Comparison of ENCODE assay signal across 9 mouse cellular contexts in the genomic region with DNA sequence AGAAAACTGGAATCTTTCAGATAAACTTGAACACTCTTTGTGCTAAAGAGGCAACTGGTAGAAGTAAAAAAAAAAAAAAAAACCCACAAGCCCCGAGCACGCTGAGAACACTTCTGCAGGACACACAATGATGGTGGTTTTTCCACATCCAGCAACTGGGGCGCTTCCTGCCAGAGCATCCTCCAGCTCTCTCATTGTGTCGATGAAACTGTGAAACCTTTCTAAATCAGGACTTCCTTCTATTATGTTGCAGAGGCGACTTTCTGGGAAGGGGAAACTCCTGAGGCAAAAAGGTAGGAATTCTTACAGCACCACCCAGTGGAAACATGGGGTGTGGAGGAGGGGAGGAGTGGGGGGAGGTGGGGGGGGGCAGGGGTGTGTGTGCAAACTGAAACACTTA. TPM values are rescaled to one million over a fixed set of nuclear protein-coding genes. Genes with fewer than 3 reads are reported as not detected.
DNase-seq lines count a peak whose midpoint lies in the region; ATAC-seq and TF ChIP-seq lines count a peak whose summit lies in the region.
"Had no signal": no experiment of that assay in that cellular context is flagged by ENCODE, and none has a peak within 500 bp of the region (broad histone marks: within the 10 kb centered on the region; RNA-seq: fewer than 3 reads in every experiment).

No protein-coding gene starts in this region.

- no peaks in the 10 kb centered on the region for H3K36me3 ChIP-seq in intestine, embryonic 16.5 days (ENCODE audit: control insufficient read depth, insufficient read depth, low read length)
- no peaks in the 10 kb centered on the region for H3K36me3 ChIP-seq in intestine, embryonic 15.5 days
- H3K36me3 ChIP-seq in ES-E14 (ENCODE audit: control insufficient read depth, insufficient read depth, low read length, poor library complexity, severe bottlenecking) = no peaks in the 10 kb centered on the region
- H3K36me3 ChIP-seq in heart, embryonic 12.5 days = 0 out of 2 replicates have a peak, but pooled peaks cover 3% of the 10 kb centered on the region
- no peaks in the 10 kb centered on the region for H3K36me3 ChIP-seq in lung, embryonic 15.5 days

- H3K4me3 ChIP-seq in intestine, embryonic 16.5 days (ENCODE audit: low read length) = no peak overlapping the region
- H3K4me3 ChIP-seq in intestine, embryonic 15.5 days (replicated peaks) = no peak overlapping the region
- H3K4me3 ChIP-seq in ES-E14 (ENCODE audit: insufficient read depth in 1 of 2, low read depth in 1 of 2, low read length in 2 of 2, poor library complexity in 1 of 2, severe bottlenecking in 1 of 2) = no peak overlapping the region
- no peak overlapping the region for H3K4me3 ChIP-seq in heart, embryonic 12.5 days
- H3K4me3 ChIP-seq in lung, embryonic 15.5 days = no peak overlapping the region

- 0 out of 2 replicates have a peak, but pooled peaks have one; percentile 18 for ATAC-seq in intestine, embryonic 16.5 days
- no peak for ATAC-seq in intestine, embryonic 15.5 days
- ATAC-seq in heart, embryonic 12.5 days (ENCODE audit: insufficient number of reproducible peaks, low FRiP score) = peak; percentile 40
- ATAC-seq in lung, embryonic 15.5 days (ENCODE audit: borderline replicate concordance, extremely low read depth, low FRiP score, low TSS enrichment) = peak; percentile 37; the same call in 1 of the 2 replicates
- no peak for ATAC-seq in monocyte, adult 5-6 weeks (replicated peaks; ENCODE audit: insufficient number of reproducible peaks, low FRiP score, low TSS enrichment, poor library complexity, severe bottlenecking)
- no peak for ATAC-seq in cerebellum, adult (ENCODE audit: insufficient number of reproducible peaks, low FRiP score, low TSS enrichment)

- H3K27ac ChIP-seq in intestine, embryonic 16.5 days (ENCODE audit: low read length) = no peak overlapping the region
- no peak overlapping the region for H3K27ac ChIP-seq in intestine, embryonic 15.5 days
- H3K27ac ChIP-seq in ES-E14 (ENCODE audit: insufficient read depth, low read depth, low read length, poor library complexity, severe bottlenecking) = peak overlapping the region; percentile 81; the same call in 1 of the 2 replicates
- H3K27ac ChIP-seq in heart, embryonic 12.5 days (ENCODE audit: poor library complexity, severe bottlenecking) = peak overlapping the region; percentile 60
- peak overlapping the region; percentile 74 for H3K27ac ChIP-seq in lung, embryonic 15.5 days

- H3K4me2 ChIP-seq in intestine, embryonic 16.5 days (ENCODE audit: low read depth, low read length) = no peak overlapping the region
- H3K4me2 ChIP-seq in intestine, embryonic 15.5 days (replicated peaks) = no peak overlapping the region
- H3K4me2 ChIP-seq in heart, embryonic 12.5 days = no peak overlapping the region
- no peak overlapping the region for H3K4me2 ChIP-seq in lung, embryonic 15.5 days

- WGBS in intestine, embryonic 16.5 days = 40% methylated on average over 5 of the region's 5 CpGs
- WGBS in intestine, embryonic 15.5 days = 46% methylated on average over 5 of the region's 5 CpGs
- WGBS in heart, embryonic 12.5 days = 37% methylated on average over 5 of the region's 5 CpGs
- 38% methylated on average over 5 of the region's 5 CpGs for WGBS in lung, embryonic 15.5 days

- no peaks in the 10 kb centered on the region for H3K27me3 ChIP-seq in intestine, embryonic 16.5 days (replicated peaks; ENCODE audit: control insufficient read depth, insufficient read depth, low read length)
- no peaks in the 10 kb centered on the region for H3K27me3 ChIP-seq in intestine, embryonic 15.5 days (replicated peaks)
- no peaks in the 10 kb centered on the region for H3K27me3 ChIP-seq in heart, embryonic 12.5 days (replicated peaks)
- H3K27me3 ChIP-seq in lung, embryonic 15.5 days = no peaks in the 10 kb centered on the region

- no peaks in the 10 kb centered on the region for H3K9me3 ChIP-seq in intestine, embryonic 16.5 days (ENCODE audit: control insufficient read depth, low read length)
- H3K9me3 ChIP-seq in intestine, embryonic 15.5 days = no peaks in the 10 kb centered on the region
- no peaks in the 10 kb centered on the region for H3K9me3 ChIP-seq in ES-E14 (ENCODE audit: control insufficient read depth, insufficient read depth, low read depth, low read length)
- H3K9me3 ChIP-seq in heart, embryonic 12.5 days (replicated peaks) = 0 out of 2 replicates have a peak, but pooled peaks cover 3% of the 10 kb centered on the region
- no peaks in the 10 kb centered on the region for H3K9me3 ChIP-seq in lung, embryonic 15.5 days

- in situ Hi-C loops in ES-E14 (cut with MboI; ENCODE audit: low sequenced_read_pairs in 2 of 2, unreplicated experiment in 2 of 2) = loop anchor here in 1 of 2 experiments (5.0 kb wide), 1 partner anchor 70 kb away; no protein-coding TSS in a partner anchor

- no peak for DNase-seq in ES-E14 (ENCODE audit: low read depth, low spot score)
- no peak for DNase-seq in embryo, embryonic 10.5 days (ENCODE audit: low spot score)
- DNase-seq: cerebellum, adult 9-10 months had no signal

- no peak overlapping the region for H3K9ac ChIP-seq in intestine, embryonic 16.5 days (ENCODE audit: low read depth, low read length)
- H3K9ac ChIP-seq in intestine, embryonic 15.5 days = no peak overlapping the region
- H3K9ac ChIP-seq in ES-E14 (ENCODE audit: insufficient read depth, low read depth, low read length, poor library complexity, severe bottlenecking) = no peak overlapping the region; the same call in 1 of the 2 replicates
- no peak overlapping the region for H3K9ac ChIP-seq in heart, embryonic 12.5 days
- H3K9ac ChIP-seq in lung, embryonic 15.5 days = no peak overlapping the region

- H3K4me1 ChIP-seq in intestine, embryonic 16.5 days (ENCODE audit: control insufficient read depth, insufficient read depth, low read length) = peaks cover 8% of the 10 kb centered on the region; the same call in 1 of the 2 replicates
- peaks cover 7% of the 10 kb centered on the region; the same call in 1 of the 2 replicates for H3K4me1 ChIP-seq in intestine, embryonic 15.5 days (replicated peaks)
- H3K4me1 ChIP-seq in ES-E14 (ENCODE audit: control insufficient read depth in 2 of 2, insufficient read depth in 2 of 2, low read length in 2 of 2, poor library complexity in 1 of 2) = peaks cover 8 to 13% of the 10 kb centered on the region in 2 experiments; a peak in 3 of 4 replicates
- peaks cover 63% of the 10 kb centered on the region for H3K4me1 ChIP-seq in heart, embryonic 12.5 days (replicated peaks)
- H3K4me1 ChIP-seq in lung, embryonic 15.5 days = peaks cover 39% of the 10 kb centered on the region

TF ChIP-seq in ES-E14, 5 proteins besides CTCF, POLR2A, EP300 and RAD21:
- no peak for TF ChIP-seq MAFK (IDR thresholded peaks at IDR 0.05; ENCODE audit: insufficient read depth, low read depth, low read length)
- TF ChIP-seq ZC3H11A (IDR thresholded peaks at IDR 0.05; ENCODE audit: borderline replicate concordance, low read depth, low read length) = no peak
- no peak for TF ChIP-seq CHD2 (IDR thresholded peaks at IDR 0.05; ENCODE audit: low read depth, low read length)
- TF ChIP-seq ZNF384 (IDR thresholded peaks at IDR 0.05; ENCODE audit: low read depth, low read length) = no peak
- no peak for TF ChIP-seq HCFC1 (IDR thresholded peaks at IDR 0.05; ENCODE audit: borderline replicate concordance, insufficient read depth, low read length)

RNA-seq across cellular contexts. Expression of gene Elk3, which starts 13.2 kb away (rescaled TPM):
- polyA plus RNA-seq in intestine, embryonic 16.5 days (2015; fragmentation: Nextera tagmentation; extraction: Ambion mirVana) = 14.6 and 18.0 TPM in 2 replicates
- 21.9 and 22.3 TPM in 2 replicates for polyA plus RNA-seq in intestine, embryonic 15.5 days (2015; fragmentation: Nextera tagmentation; extraction: Ambion mirVana)
- total RNA-seq in ES-E14 (2012; rRNA removed) = 10.3 and 15.7 TPM in 2 replicates
- polyA plus RNA-seq in heart, embryonic 12.5 days (2016; fragmentation: Nextera tagmentation; extraction: Ambion mirVana) = 36.8 and 41.0 TPM in 2 replicates
- 51.9 and 52.3 TPM in 2 replicates for polyA plus RNA-seq in lung, embryonic 15.5 days (2015; fragmentation: Nextera tagmentation; extraction: Ambion mirVana)
- total RNA-seq in monocyte, adult 5-6 weeks (2017) = 46.4 to 62.2 TPM (median 61.7 TPM) in 3 replicates

Comparison
In these comparisons a context has a peak if more than half of its experiments do, and no peak if none do; other contexts are left out.
1. ATAC-seq: peak in intestine, embryonic 16.5 days (single experiment), heart, embryonic 12.5 days (single experiment) and lung, embryonic 15.5 days (single experiment); none in intestine, embryonic 15.5 days (single experiment), monocyte, adult 5-6 weeks (single experiment) and cerebellum, adult (single experiment).
2. H3K27ac ChIP-seq: peak in ES-E14 (single experiment), heart, embryonic 12.5 days (single experiment) and lung, embryonic 15.5 days (single experiment); none in intestine, embryonic 16.5 days (single experiment) and intestine, embryonic 15.5 days (single experiment).